Mouse (Mus musculus): Measurements from ENCODE around the gene Babam2.

- TF ChIP-seq EP300 (IDR thresholded peaks at IDR 0.05; ENCODE audit: insufficient read depth, low read depth, low read length) (no peak), CTCF (IDR thresholded peaks at IDR 0.05) (no peak), POLR2A (IDR thresholded peaks at IDR 0.05; ENCODE audit: insufficient read depth, low read depth, low read length) (no peak)
Measured at GRCm38 (mm10) chr5:32074053-32074452, 376.6 kb downstream of the Babam2 start.
